Mouse (Mus musculus): ENCODE measurements around the gene Pbld1.

GRCm38 (mm10) chr10:63032956-63033355, 27.0 kb upstream of the Pbld1 start:
- TF ChIP-seq TAL1 (IDR thresholded peaks at IDR 0.05; ENCODE audit: low read length) = no peak
- TF ChIP-seq GATA1 (IDR thresholded peaks at IDR 0.05; ENCODE audit: low read length) = no peak

All from erythroblast, embryonic 14.5 days (primary cell).